Mouse (Mus musculus) CD8-positive naive resting alpha-beta T cell, adult 2 months (primary cell): ENCODE results near the gene Slc38a7.
"Not testable (repeated sequence)": the region's sequence is repeated elsewhere in the genome, so short reads cannot be mapped to it uniquely, and the experiment has no call there.

ENCODE experiments used
- DNase-seq, 2 experiments: peaks; one replicate each; pipeline ENCODE4 v3.0.0; 2022; ENCODE audit warnings: low read depth in 2 of 2, low spot score in 2 of 2

Slc38a7 gene

GRCm38 (mm10) chr8:95808631-95809030, 44.7 kb downstream of the Slc38a7 start:
- no peak for DNase-seq

- DNase-seq, result peak; percentile 81 to 88
These were observed 45.5 kb downstream of the Slc38a7 start for GRCm38 (mm10) chr8:95807861-95808260.

GRCm38 (mm10) chr8:95807331-95807843, 46.0 kb downstream of the Slc38a7 start, which contains the start of gene Cnot1:
Gene Cnot1, minus strand, starts transcription at chr8:95807464.
- peak; percentile 96 to 97 for DNase-seq

- peak in 1 of 2 experiments; percentile 6 for DNase-seq
These were observed 46.7 kb downstream of the Slc38a7 start for GRCm38 (mm10) chr8:95806461-95807191.

- no peak for DNase-seq
These were observed 47.9 kb downstream of the Slc38a7 start for GRCm38 (mm10) chr8:95805482-95805881.

GRCm38 (mm10) chr8:95802231-95802630, 51.1 kb downstream of the Slc38a7 start:
- no peak for DNase-seq

GRCm38 (mm10) chr8:95801476-95802064, 51.8 kb downstream of the Slc38a7 start:
- no peak for DNase-seq

- no peak for DNase-seq
These were observed 53.0 kb downstream of the Slc38a7 start for GRCm38 (mm10) chr8:95800353-95800752.

- DNase-seq, result no peak
These were observed 53.4 kb downstream of the Slc38a7 start for GRCm38 (mm10) chr8:95799891-95800290.

- no peak for DNase-seq
These were observed 54.2 kb downstream of the Slc38a7 start for GRCm38 (mm10) chr8:95799117-95799516.

- DNase-seq, result not testable (repeated sequence)
These were observed 57.8 kb downstream of the Slc38a7 start for GRCm38 (mm10) chr8:95795333-95796061.
